Mouse (Mus musculus) embryonic facial prominence, embryonic 11.5 days (tissue): ENCODE measurements at regions not wholly inside any gene's neighbourhood (a gene's known extent, or its start where the extent isn't known, plus 50 kb on each side); places are given as distances from the start of the nearest gene placed in this dataset.

ENCODE experiments used
- ATAC-seq: fragments of 200-750 bp; cut with Nextera tagmentation; replicated peaks from 2 replicates; pipeline ENCODE4 v1.8.0; 2017; ENCODE audit warnings: low read depth; ENCODE audit not compliant: insufficient number of reproducible peaks, low FRiP score, low TSS enrichment
- DNase-seq: peaks from one replicate; pipeline ENCODE4 v3.0.0-alpha.2; 2015; ENCODE audit warnings: low spot score
- H3K27ac ChIP-seq: fragments of 300-500 bp; sonication (generic); replicated peaks from 2 replicates; pipeline ENCODE4 v1.5.1; 2014; ENCODE audit warnings: mild to moderate bottlenecking, low read depth, low read length, control low read depth
- H3K27me3 ChIP-seq: fragments of 300-500 bp; sonication (generic); 2 replicates; pipeline ENCODE4 v1.6.1; 2014; ENCODE audit warnings: mild to moderate bottlenecking, low read length, moderate library complexity, mixed read lengths; ENCODE audit not compliant: control insufficient read depth, insufficient read depth
- H3K36me3 ChIP-seq: fragments of 300-500 bp; sonication (generic); replicated peaks from 2 replicates; pipeline ENCODE4 v1.6.1; 2014; ENCODE audit warnings: low read depth, mild to moderate bottlenecking, low read length, moderate library complexity, mixed read lengths; ENCODE audit not compliant: control insufficient read depth, insufficient read depth
- H3K4me1 ChIP-seq: fragments of 300-500 bp; sonication (generic); 2 replicates; pipeline ENCODE4 v1.6.1; 2014; ENCODE audit warnings: low read length, mixed read lengths; ENCODE audit not compliant: control insufficient read depth, insufficient read depth
- H3K4me2 ChIP-seq: fragments of 300-500 bp; sonication (generic); 2 replicates; pipeline ENCODE4 v1.6.1; 2014; ENCODE audit warnings: low read depth, mild to moderate bottlenecking, control low read depth, low read length, moderate library complexity
- H3K4me3 ChIP-seq: fragments of 300-500 bp; sonication (generic); 2 replicates; pipeline ENCODE4 v1.5.1; 2014; ENCODE audit warnings: low read depth, low read length, control low read depth
- H3K9ac ChIP-seq: fragments of 300-500 bp; sonication (generic); replicated peaks from 2 replicates; pipeline ENCODE4 v1.6.1; 2014; ENCODE audit warnings: mild to moderate bottlenecking, control low read depth, low read length
- H3K9me3 ChIP-seq: fragments of 300-500 bp; sonication (generic); replicated peaks from 2 replicates; pipeline ENCODE4 v1.6.1; 2016; ENCODE audit warnings: mild to moderate bottlenecking, low read length, inconsistent platforms, mixed read lengths; ENCODE audit not compliant: control insufficient read depth
- WGBS: fragments of 180-500 bp; shearing (Covaris S2); extraction: QIAGEN DNeasy Blood & Tissue Kit; methylation state at CpG from one replicate; pipeline ENCODE4 v1.1.7; 2014; 5-methylcytosine and 5-hydroxymethylcytosine counted together

DNA sequence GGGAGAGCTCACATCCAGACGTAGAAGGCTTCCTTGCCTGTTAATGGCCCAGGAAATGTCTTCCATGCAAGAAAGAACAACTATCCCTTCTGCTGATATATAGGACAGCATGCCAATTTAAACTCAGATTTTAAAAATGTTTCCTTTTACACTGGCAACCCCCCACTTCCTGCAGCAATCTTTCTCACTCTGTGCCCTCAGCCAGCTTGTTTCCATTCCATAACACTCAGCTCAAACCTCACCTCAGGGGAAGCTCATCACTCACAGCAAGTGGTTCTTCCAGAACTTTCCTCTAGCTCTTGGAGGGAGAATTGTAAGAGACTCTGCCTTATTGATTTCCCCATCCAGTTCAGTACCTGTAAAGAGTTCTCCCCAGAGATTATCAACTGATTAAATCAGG is 165.0 kb upstream of the Trib2 start:
- no peak overlapping the region for H3K4me3 ChIP-seq
- H3K27me3 ChIP-seq: no peaks in the 10 kb centered on the region
- DNase-seq (no peak), ATAC-seq (no peak)
- H3K4me2 ChIP-seq: no peak overlapping the region
- H3K4me1 ChIP-seq: no peaks in the 10 kb centered on the region
- no peaks in the 10 kb centered on the region for H3K9me3 ChIP-seq
- no peak overlapping the region for H3K27ac ChIP-seq
- 25% methylated on average over 1 of the region's 1 CpGs for WGBS
- H3K9ac ChIP-seq: no peak overlapping the region
- H3K36me3 ChIP-seq: no peaks in the 10 kb centered on the region

GRCm38 (mm10) chr12:15979233-15979632 is 162.5 kb upstream of the Trib2 start:
- no peak overlapping the region for H3K27ac ChIP-seq
- no peaks in the 10 kb centered on the region for H3K9me3 ChIP-seq
- ATAC-seq (no peak), DNase-seq (no peak)
- H3K4me1 ChIP-seq: no peaks in the 10 kb centered on the region
- H3K9ac ChIP-seq: no peak overlapping the region
- no peaks in the 10 kb centered on the region for H3K27me3 ChIP-seq
- WGBS: 92% methylated on average over 7 of the region's 7 CpGs
- no peak overlapping the region for H3K4me3 ChIP-seq
- no peak overlapping the region for H3K4me2 ChIP-seq
- no peaks in the 10 kb centered on the region for H3K36me3 ChIP-seq

DNA sequence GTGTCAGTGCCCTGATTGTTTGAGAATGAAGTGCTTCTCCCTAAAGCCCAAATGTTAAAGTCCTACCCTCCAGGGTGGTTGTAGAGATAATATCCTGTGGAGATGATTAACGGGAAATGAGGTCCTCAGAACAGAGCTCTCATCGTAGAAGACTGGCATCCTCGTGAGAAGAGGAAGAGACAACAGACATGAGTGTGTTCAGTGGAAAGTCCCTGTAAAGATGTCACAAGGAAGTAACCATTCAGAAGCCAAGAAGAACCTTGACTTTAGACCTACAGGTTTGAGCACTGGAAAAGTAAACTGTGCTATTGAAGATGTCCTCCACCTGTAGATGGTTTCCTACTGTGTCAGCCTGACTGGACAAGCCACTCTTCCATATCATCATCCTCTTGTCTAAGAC is 155.1 kb upstream of the Trib2 start:
- H3K27ac ChIP-seq: no peak overlapping the region
- 82% methylated on average over 3 of the region's 3 CpGs for WGBS
- no peak for ATAC-seq

GRCm38 (mm10) chr12:15970262-15970661 is 153.5 kb upstream of the Trib2 start:
- WGBS: 85% methylated on average over 2 of the region's 2 CpGs
- no peaks in the 10 kb centered on the region for H3K9me3 ChIP-seq
- H3K9ac ChIP-seq: no peak overlapping the region
- H3K4me1 ChIP-seq: no peaks in the 10 kb centered on the region
- ATAC-seq (no peak), DNase-seq (no peak)
- H3K27ac ChIP-seq: no peak overlapping the region
- no peaks in the 10 kb centered on the region for H3K36me3 ChIP-seq
- no peak overlapping the region for H3K4me3 ChIP-seq
- no peaks in the 10 kb centered on the region for H3K27me3 ChIP-seq
- H3K4me2 ChIP-seq: no peak overlapping the region

More for the DNA sequence above, 155.1 kb upstream of the Trib2 start:
- H3K4me2 ChIP-seq: no peak overlapping the region
- H3K4me3 ChIP-seq: no peak overlapping the region
- H3K27me3 ChIP-seq: no peaks in the 10 kb centered on the region
- H3K9me3 ChIP-seq: no peaks in the 10 kb centered on the region
- no peaks in the 10 kb centered on the region for H3K36me3 ChIP-seq
- no peak for DNase-seq
- no peak overlapping the region for H3K9ac ChIP-seq
- no peaks in the 10 kb centered on the region for H3K4me1 ChIP-seq

DNA sequence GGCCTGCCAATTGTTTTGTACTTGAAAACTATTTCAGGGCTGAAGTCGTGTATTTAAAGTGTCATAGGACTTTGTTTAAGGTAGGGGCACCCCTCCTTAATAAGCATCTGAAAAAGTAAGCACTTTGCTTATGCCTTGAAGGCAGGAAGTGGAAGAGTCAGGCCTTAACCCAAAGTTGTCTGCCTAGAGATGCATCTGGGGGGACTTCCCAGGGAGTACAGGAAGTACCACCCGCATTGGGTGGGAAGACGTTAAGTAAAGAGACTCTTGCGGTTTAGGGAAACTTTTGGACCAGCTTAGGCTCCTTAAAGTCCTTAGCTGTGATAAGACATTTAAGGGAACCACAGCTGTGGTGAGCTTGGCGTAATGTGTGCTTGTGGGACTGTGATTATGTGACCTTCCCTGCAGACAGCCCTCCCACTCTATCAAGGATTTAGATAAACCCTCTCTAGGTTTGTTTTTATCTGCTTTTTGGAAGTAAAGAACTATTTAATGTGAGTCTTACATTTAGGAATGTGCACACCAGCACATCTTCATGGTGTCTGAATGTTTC is 150.9 kb upstream of the Trib2 start:
- Histone ChIP-seq H3K9ac (no peak overlapping the region), H3K27me3 (no peaks in the 10 kb centered on the region), H3K27ac (no peak overlapping the region), H3K4me3 (no peak overlapping the region), H3K4me1 (no peaks in the 10 kb centered on the region), H3K9me3 (no peaks in the 10 kb centered on the region), H3K4me2 (no peak overlapping the region), H3K36me3 (no peaks in the 10 kb centered on the region)
- WGBS: 72% methylated on average over 5 of the region's 5 CpGs
- DNase-seq (no peak), ATAC-seq (no peak)

DNA sequence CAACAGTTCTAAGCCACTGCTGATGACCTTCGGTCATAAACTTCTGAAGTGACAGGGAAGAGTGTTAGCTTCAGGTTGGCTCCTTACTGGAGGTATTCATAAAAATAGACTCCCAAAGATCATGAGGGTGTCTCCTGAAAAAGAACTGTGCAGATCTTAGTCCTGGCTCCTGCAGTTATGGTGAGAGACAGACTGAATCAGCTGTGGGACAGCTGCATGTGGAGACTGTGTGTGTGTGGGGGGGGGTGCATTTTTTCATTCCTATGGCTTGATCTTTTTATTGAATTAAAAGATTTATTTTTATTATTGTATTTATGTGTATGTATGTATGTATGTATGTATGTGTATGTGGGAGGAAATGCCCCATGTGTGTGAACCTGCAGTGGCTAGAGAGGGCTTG is 149.9 kb upstream of the Trib2 start:
- no peak for DNase-seq
- Histone ChIP-seq H3K36me3 (no peaks in the 10 kb centered on the region), H3K9me3 (no peaks in the 10 kb centered on the region), H3K27ac (no peak overlapping the region), H3K27me3 (no peaks in the 10 kb centered on the region), H3K9ac (no peak overlapping the region), H3K4me1 (no peaks in the 10 kb centered on the region), H3K4me3 (no peak overlapping the region), H3K4me2 (no peak overlapping the region)
- ATAC-seq: no peak
- WGBS: 89% methylated on average over 1 of the region's 1 CpGs

DNA sequence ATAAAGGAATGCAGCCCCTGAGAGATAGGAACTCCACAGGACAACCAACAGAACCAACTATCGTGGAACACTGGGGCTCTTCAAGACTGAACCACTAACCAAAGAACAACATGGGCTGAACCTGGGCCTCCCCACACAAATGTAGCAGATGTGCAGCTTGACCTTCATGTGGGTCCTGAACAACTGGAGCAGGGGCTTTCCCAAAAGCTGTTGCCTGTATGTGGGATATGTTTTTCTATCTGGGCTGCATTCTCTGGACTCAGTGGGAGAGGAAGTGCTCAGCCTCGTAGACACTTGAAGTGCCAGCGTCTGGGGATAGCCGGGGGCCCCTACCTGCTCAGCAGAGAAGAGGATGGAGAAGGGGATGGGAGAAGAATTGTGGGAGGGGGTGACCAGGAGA is 149.2 kb upstream of the Trib2 start:
- Histone ChIP-seq H3K9ac (no peak overlapping the region), H3K9me3 (no peaks in the 10 kb centered on the region), H3K27me3 (no peaks in the 10 kb centered on the region), H3K27ac (no peak overlapping the region), H3K4me3 (no peak overlapping the region), H3K4me2 (no peak overlapping the region), H3K36me3 (no peaks in the 10 kb centered on the region), H3K4me1 (no peaks in the 10 kb centered on the region)
- ATAC-seq (no peak), DNase-seq (no peak)
- 77% methylated on average over 4 of the region's 4 CpGs for WGBS

DNA sequence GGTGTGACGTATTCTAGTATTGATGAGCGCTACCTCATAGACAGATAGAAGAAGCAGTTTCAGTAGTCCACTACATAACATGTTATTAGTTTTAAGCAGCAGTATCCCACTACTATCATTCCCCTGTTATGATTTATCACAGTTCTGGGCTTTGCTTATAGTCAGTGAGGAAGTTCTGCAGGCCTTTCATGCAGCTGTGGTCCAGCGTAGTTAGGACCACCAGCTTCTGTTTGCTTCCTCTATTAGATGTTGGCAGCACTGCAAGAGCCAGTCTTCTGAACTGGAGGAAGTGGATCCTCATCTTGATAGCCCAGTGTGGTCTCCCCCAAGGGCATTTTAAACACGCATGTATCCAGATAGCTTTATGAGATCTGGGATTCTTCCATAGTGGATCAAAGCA is 147.4 kb upstream of the Trib2 start:
- no peak for DNase-seq
- no peaks in the 10 kb centered on the region for H3K27me3 ChIP-seq
- H3K4me2 ChIP-seq: no peak overlapping the region
- H3K4me3 ChIP-seq: no peak overlapping the region
- H3K4me1 ChIP-seq: no peaks in the 10 kb centered on the region
- no peak for ATAC-seq
- no peak overlapping the region for H3K27ac ChIP-seq
- no peaks in the 10 kb centered on the region for H3K9me3 ChIP-seq
- no peaks in the 10 kb centered on the region for H3K36me3 ChIP-seq
- no peak overlapping the region for H3K9ac ChIP-seq
- 88% methylated on average over 4 of the region's 4 CpGs for WGBS
